Mouse (Mus musculus): ENCODE measurements around the gene Nras. TPM values are rescaled to one million over a fixed set of nuclear protein-coding genes. Genes with fewer than 3 reads are reported as not detected.

The Nras gene
- polyA plus RNA-seq, 1 experiment: not detected

DNA sequence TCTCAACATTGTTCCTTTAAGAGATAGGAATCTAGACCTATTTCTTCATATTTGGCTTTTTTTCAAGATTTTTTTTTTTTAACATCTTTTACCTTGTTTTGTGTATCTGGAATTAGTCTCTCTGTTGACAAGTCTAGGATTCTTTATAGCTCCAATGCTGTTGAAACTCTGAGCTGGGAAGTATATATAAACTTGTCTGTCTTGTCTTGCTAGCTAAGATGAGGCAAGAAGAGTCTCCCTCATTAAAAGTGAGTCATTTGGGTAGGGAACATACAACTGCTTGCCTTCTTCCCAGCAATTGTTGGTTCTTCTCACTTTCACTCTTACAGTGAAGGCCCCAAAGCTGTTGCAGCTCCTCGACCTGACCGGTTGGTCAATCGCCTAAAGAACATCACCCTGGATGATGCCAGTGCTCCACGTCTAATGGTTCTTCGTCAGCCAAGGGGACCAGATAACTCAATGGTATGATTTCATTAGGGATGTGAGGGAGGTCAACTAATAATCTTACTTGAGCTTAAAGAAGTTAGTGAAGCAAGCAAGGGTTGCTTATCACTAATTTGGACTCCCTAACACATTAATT is 2.0 kb upstream of the Nras start:
- Histone ChIP-seq H3K4me3 (ENCODE audit: insufficient read depth, low read depth, low read length) (no peak overlapping the region), H3K4me1 (ENCODE audit: control insufficient read depth, insufficient read depth, low read length) (peaks cover 2% of the 10 kb centered on the region; the same call in 1 of the 2 replicates), H3K27ac (ENCODE audit: insufficient read depth, low read depth, low read length) (no peak overlapping the region)
- no peak for TF ChIP-seq POLR2A (IDR thresholded peaks at IDR 0.05; ENCODE audit: insufficient read depth, low read depth, low read length)
- no peak for TF ChIP-seq CTCF (IDR thresholded peaks at IDR 0.05; ENCODE audit: insufficient read depth, low read depth, low read length)
- 87% methylated on average over 5 of the region's 5 CpGs for WGBS

GRCm38 (mm10) chr3:103057752-103058151 is 333 bp upstream of the Nras start:
- no peak overlapping the region for H3K27ac ChIP-seq (ENCODE audit: insufficient read depth, low read depth, low read length)

GRCm38 (mm10) chr3:103066927-103067326 is 8.8 kb downstream of the Nras start:
- TF ChIP-seq POLR2A (IDR thresholded peaks at IDR 0.05; ENCODE audit: insufficient read depth, low read depth, low read length) (no peak), CTCF (IDR thresholded peaks at IDR 0.05; ENCODE audit: insufficient read depth, low read depth, low read length) (no peak)
- Histone ChIP-seq H3K4me1 (ENCODE audit: control insufficient read depth, insufficient read depth, low read length) (no peaks in the 10 kb centered on the region), H3K27ac (ENCODE audit: insufficient read depth, low read depth, low read length) (no peak overlapping the region), H3K4me3 (ENCODE audit: insufficient read depth, low read depth, low read length) (no peak overlapping the region)
- 89% methylated on average over 8 of the region's 8 CpGs for WGBS

More at GRCm38 (mm10) chr3:103057752-103058151, 333 bp upstream of the Nras start:
- WGBS: 3% methylated on average over 10 of the region's 10 CpGs
- TF ChIP-seq CTCF (IDR thresholded peaks at IDR 0.05; ENCODE audit: insufficient read depth, low read depth, low read length): no peak
- no peak for TF ChIP-seq POLR2A (IDR thresholded peaks at IDR 0.05; ENCODE audit: insufficient read depth, low read depth, low read length)
- Histone ChIP-seq H3K4me1 (ENCODE audit: control insufficient read depth, insufficient read depth, low read length) (peaks cover 2% of the 10 kb centered on the region; the same call in 1 of the 2 replicates), H3K4me3 (ENCODE audit: insufficient read depth, low read depth, low read length) (peak overlapping the region; percentile 95)

- TF ChIP-seq POLR2A (IDR thresholded peaks at IDR 0.05; ENCODE audit: insufficient read depth, low read depth, low read length): no peak
- TF ChIP-seq CTCF (IDR thresholded peaks at IDR 0.05; ENCODE audit: insufficient read depth, low read depth, low read length): no peak
- H3K4me3 ChIP-seq (ENCODE audit: insufficient read depth, low read depth, low read length): no peak overlapping the region
- no peaks in the 10 kb centered on the region for H3K4me1 ChIP-seq (ENCODE audit: control insufficient read depth, insufficient read depth, low read length)
- H3K27ac ChIP-seq (ENCODE audit: insufficient read depth, low read depth, low read length): no peak overlapping the region
- 95% methylated on average over 6 of the region's 6 CpGs for WGBS
Measured at GRCm38 (mm10) chr3:103068971-103069370, 10.9 kb downstream of the Nras start.

- H3K4me1 ChIP-seq (ENCODE audit: control insufficient read depth, insufficient read depth, low read length): no peaks in the 10 kb centered on the region
- H3K4me3 ChIP-seq (ENCODE audit: insufficient read depth, low read depth, low read length): no peak within 1 kb of the TSS
- 74% methylated on average over 5 of the region's 5 CpGs for WGBS
- TF ChIP-seq CTCF (IDR thresholded peaks at IDR 0.05; ENCODE audit: insufficient read depth, low read depth, low read length) (no peak), POLR2A (IDR thresholded peaks at IDR 0.05; ENCODE audit: insufficient read depth, low read depth, low read length) (no peak)
- H3K27ac ChIP-seq (ENCODE audit: insufficient read depth, low read depth, low read length): no peak within 1 kb of the TSS
Measured at GRCm38 (mm10) chr3:103073771-103074170, 15.7 kb downstream of the Nras start, which contains the start of gene Ampd1. Gene Ampd1, plus strand, starts transcription at chr3:103074014.

- 89% methylated on average over 9 of the region's 9 CpGs for WGBS
- Histone ChIP-seq H3K4me3 (ENCODE audit: insufficient read depth, low read depth, low read length) (no peak overlapping the region), H3K4me1 (ENCODE audit: control insufficient read depth, insufficient read depth, low read length) (no peaks in the 10 kb centered on the region), H3K27ac (ENCODE audit: insufficient read depth, low read depth, low read length) (no peak overlapping the region)
- TF ChIP-seq CTCF (IDR thresholded peaks at IDR 0.05; ENCODE audit: insufficient read depth, low read depth, low read length) (no peak), POLR2A (IDR thresholded peaks at IDR 0.05; ENCODE audit: insufficient read depth, low read depth, low read length) (no peak)
Measured at GRCm38 (mm10) chr3:103075871-103076270, 17.8 kb downstream of the Nras start.

DNA sequence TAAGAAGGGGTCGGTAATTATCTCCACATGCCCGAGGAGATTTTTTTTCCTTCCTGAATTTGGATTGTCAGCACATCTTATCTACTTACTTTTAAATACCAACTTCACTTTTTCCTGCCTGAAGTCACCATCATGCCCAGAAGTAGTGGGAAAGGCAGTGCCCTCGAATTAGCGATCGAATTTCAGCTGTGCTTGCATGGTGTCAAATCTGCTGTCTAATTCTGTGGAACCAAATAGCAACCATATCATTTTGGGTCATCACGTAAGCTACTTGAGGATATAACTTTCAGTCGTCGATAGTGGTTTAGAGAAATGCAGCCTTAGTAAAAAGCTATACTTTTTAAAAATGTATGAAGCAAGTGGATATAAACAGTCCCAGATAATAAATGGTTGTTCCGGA is 18.4 kb downstream of the Nras start:
- Histone ChIP-seq H3K27ac (ENCODE audit: insufficient read depth, low read depth, low read length) (no peak overlapping the region), H3K4me1 (ENCODE audit: control insufficient read depth, insufficient read depth, low read length) (no peaks in the 10 kb centered on the region), H3K4me3 (ENCODE audit: insufficient read depth, low read depth, low read length) (no peak overlapping the region)
- TF ChIP-seq POLR2A (IDR thresholded peaks at IDR 0.05; ENCODE audit: insufficient read depth, low read depth, low read length) (no peak), CTCF (IDR thresholded peaks at IDR 0.05; ENCODE audit: insufficient read depth, low read depth, low read length) (no peak)
- WGBS: 92% methylated on average over 9 of the region's 9 CpGs

GRCm38 (mm10) chr3:103079301-103079700 is 21.2 kb downstream of the Nras start:
- Histone ChIP-seq H3K4me1 (ENCODE audit: control insufficient read depth, insufficient read depth, low read length) (no peaks in the 10 kb centered on the region), H3K4me3 (ENCODE audit: insufficient read depth, low read depth, low read length) (no peak overlapping the region), H3K27ac (ENCODE audit: insufficient read depth, low read depth, low read length) (no peak overlapping the region)
- no peak for TF ChIP-seq POLR2A (IDR thresholded peaks at IDR 0.05; ENCODE audit: insufficient read depth, low read depth, low read length)
- no peak for TF ChIP-seq CTCF (IDR thresholded peaks at IDR 0.05; ENCODE audit: insufficient read depth, low read depth, low read length)
- WGBS: 79% methylated on average over 9 of the region's 9 CpGs

- Histone ChIP-seq H3K27ac (ENCODE audit: insufficient read depth, low read depth, low read length) (no peak overlapping the region), H3K4me1 (ENCODE audit: control insufficient read depth, insufficient read depth, low read length) (no peaks in the 10 kb centered on the region), H3K4me3 (ENCODE audit: insufficient read depth, low read depth, low read length) (no peak overlapping the region)
- TF ChIP-seq CTCF (IDR thresholded peaks at IDR 0.05; ENCODE audit: insufficient read depth, low read depth, low read length): no peak
- no peak for TF ChIP-seq POLR2A (IDR thresholded peaks at IDR 0.05; ENCODE audit: insufficient read depth, low read depth, low read length)
- 69% methylated on average over 11 of the region's 11 CpGs for WGBS
Measured at GRCm38 (mm10) chr3:103081051-103081450, 23.0 kb downstream of the Nras start.

Data from olfactory bulb, adult 2 months (tissue).